Mouse (Mus musculus) heart, embryonic 15.5 days (tissue): ENCODE data around the gene Ubl7. TPM values are rescaled to one million over a fixed set of nuclear protein-coding genes. Genes with fewer than 3 reads are reported as not detected.
A peak's percentile ranks its signal among the peaks of the same experiment; 100 is the strongest.

Experiments used
- ATAC-seq: fragments of 200-750 bp; cut with Nextera tagmentation; replicated peaks from 2 replicates; pipeline ENCODE4 v1.8.0; 2017; ENCODE audit warnings: low read depth, moderate TSS enrichment; ENCODE audit not compliant: insufficient number of reproducible peaks, insufficient read depth, low FRiP score
- H3K27ac ChIP-seq: fragments of 300-500 bp; sonication (generic); 2 replicates; pipeline ENCODE4 v1.5.1; 2015; ENCODE audit warnings: mild to moderate bottlenecking, inconsistent platforms
- H3K27me3 ChIP-seq: fragments of 300-500 bp; sonication (generic); 2 replicates; pipeline ENCODE4 v1.6.1; 2015; ENCODE audit warnings: inconsistent platforms
- H3K36me3 ChIP-seq: fragments of 300-500 bp; sonication (generic); 2 replicates; pipeline ENCODE4 v1.6.1; 2015; ENCODE audit warnings: mild to moderate bottlenecking, inconsistent platforms
- H3K4me1 ChIP-seq: fragments of 300-500 bp; sonication (generic); replicated peaks from 2 replicates; pipeline ENCODE4 v1.6.1; 2015; ENCODE audit warnings: inconsistent platforms
- H3K4me2 ChIP-seq: fragments of 300-500 bp; sonication (generic); 2 replicates; pipeline ENCODE4 v1.6.1; 2015; ENCODE audit warnings: inconsistent platforms, mild to moderate bottlenecking, moderate library complexity
- H3K4me3 ChIP-seq: fragments of 300-500 bp; sonication (generic); 2 replicates; pipeline ENCODE4 v1.5.1; 2015; ENCODE audit warnings: mild to moderate bottlenecking, inconsistent platforms
- H3K9ac ChIP-seq: fragments of 300-500 bp; sonication (generic); 2 replicates; pipeline ENCODE4 v1.6.1; 2015; ENCODE audit warnings: mild to moderate bottlenecking, inconsistent platforms
- H3K9me3 ChIP-seq: fragments of 300-500 bp; sonication (generic); replicated peaks from 2 replicates; pipeline ENCODE4 v1.6.1; 2016; ENCODE audit warnings: inconsistent platforms
- WGBS: fragments of 180-500 bp; shearing (Covaris S2); methylation state at CpG from one replicate; pipeline ENCODE4 v1.1.7; 2015; ENCODE audit warnings: mixed read lengths; 5-methylcytosine and 5-hydroxymethylcytosine counted together
- polyA plus RNA-seq: library from polyadenylated mRNA; unstranded; fragments of >200 nt; fragmentation: Nextera tagmentation; extraction: Ambion mirVana; gene quantifications from 2 replicates; pipeline ENCODE4 v1.2.1, GENCODE M21; 2015

Ubl7 gene
- polyA plus RNA-seq, 1 experiment from 2014 or later = 100 TPM

GRCm38 (mm10) chr9:57969736-57970495 lies 59.1 kb downstream of the Ubl7 start:
- Histone ChIP-seq H3K9ac (no peak overlapping the region), H3K4me3 (no peak overlapping the region), H3K27ac (no peak overlapping the region), H3K9me3 (no peaks in the 10 kb centered on the region), H3K4me2 (no peak overlapping the region), H3K36me3 (no peaks in the 10 kb centered on the region), H3K4me1 (peaks cover 44% of the 10 kb centered on the region), H3K27me3 (no peaks in the 10 kb centered on the region; the same call in 1 of the 2 replicates)
- WGBS = 77% methylated on average over 11 of the region's 11 CpGs
- no peak for ATAC-seq

GRCm38 (mm10) chr9:57971413-57971812 lies 60.6 kb downstream of the Ubl7 start:
- H3K4me1 ChIP-seq = peaks cover 31% of the 10 kb centered on the region
- no peak overlapping the region for H3K4me2 ChIP-seq
- no peak overlapping the region for H3K27ac ChIP-seq
- H3K9me3 ChIP-seq = no peaks in the 10 kb centered on the region
- no peak overlapping the region for H3K4me3 ChIP-seq
- H3K27me3 ChIP-seq = no peaks in the 10 kb centered on the region; the same call in 1 of the 2 replicates
- WGBS = 88% methylated on average over 5 of the region's 5 CpGs
- ATAC-seq = no peak
- H3K9ac ChIP-seq = no peak overlapping the region
- H3K36me3 ChIP-seq = no peaks in the 10 kb centered on the region

- no peak overlapping the region for H3K9ac ChIP-seq
- H3K36me3 ChIP-seq = no peaks in the 10 kb centered on the region
- H3K27me3 ChIP-seq = no peaks in the 10 kb centered on the region; the same call in 1 of the 2 replicates
- H3K27ac ChIP-seq = peak overlapping the region; percentile 50
- H3K9me3 ChIP-seq = no peaks in the 10 kb centered on the region
- ATAC-seq = no peak
- 46% methylated on average over 9 of the region's 9 CpGs for WGBS
- no peak overlapping the region for H3K4me3 ChIP-seq
- peaks cover 29% of the 10 kb centered on the region for H3K4me1 ChIP-seq
- no peak overlapping the region for H3K4me2 ChIP-seq
Observed at GRCm38 (mm10) chr9:57972141-57972591, 61.4 kb downstream of the Ubl7 start.

- no peak for ATAC-seq
- Histone ChIP-seq H3K27ac (peak overlapping the region; percentile 50), H3K4me2 (no peak overlapping the region), H3K36me3 (no peaks in the 10 kb centered on the region), H3K4me3 (no peak overlapping the region), H3K9ac (no peak overlapping the region), H3K9me3 (no peaks in the 10 kb centered on the region), H3K27me3 (no peaks in the 10 kb centered on the region; the same call in 1 of the 2 replicates), H3K4me1 (peaks cover 22% of the 10 kb centered on the region)
- WGBS = 52% methylated on average over 9 of the region's 9 CpGs
Observed at GRCm38 (mm10) chr9:57972776-57973439, 62.1 kb downstream of the Ubl7 start.

GRCm38 (mm10) chr9:57973440-57974066 lies 62.8 kb downstream of the Ubl7 start:
- no peak overlapping the region for H3K27ac ChIP-seq
- H3K27me3 ChIP-seq = no peaks in the 10 kb centered on the region; the same call in 1 of the 2 replicates
- H3K36me3 ChIP-seq = no peaks in the 10 kb centered on the region
- ATAC-seq = no peak
- no peak overlapping the region for H3K9ac ChIP-seq
- no peaks in the 10 kb centered on the region for H3K9me3 ChIP-seq
- H3K4me2 ChIP-seq = no peak overlapping the region
- H3K4me3 ChIP-seq = no peak overlapping the region
- H3K4me1 ChIP-seq = peaks cover 18% of the 10 kb centered on the region
- 91% methylated on average over 6 of the region's 6 CpGs for WGBS

GRCm38 (mm10) chr9:57974221-57974620 lies 63.4 kb downstream of the Ubl7 start:
- no peaks in the 10 kb centered on the region; the same call in 1 of the 2 replicates for H3K27me3 ChIP-seq
- WGBS = 67% methylated on average over 5 of the region's 5 CpGs
- no peaks in the 10 kb centered on the region for H3K9me3 ChIP-seq
- no peaks in the 10 kb centered on the region for H3K36me3 ChIP-seq
- H3K27ac ChIP-seq = no peak overlapping the region
- peaks cover 18% of the 10 kb centered on the region for H3K4me1 ChIP-seq
- H3K9ac ChIP-seq = no peak overlapping the region
- H3K4me2 ChIP-seq = no peak overlapping the region
- no peak for ATAC-seq
- H3K4me3 ChIP-seq = no peak overlapping the region

- Histone ChIP-seq H3K27ac (no peak overlapping the region), H3K9ac (no peak overlapping the region), H3K9me3 (no peaks in the 10 kb centered on the region), H3K36me3 (no peaks in the 10 kb centered on the region), H3K4me3 (no peak overlapping the region), H3K27me3 (no peaks in the 10 kb centered on the region; the same call in 1 of the 2 replicates), H3K4me1 (peaks cover 18% of the 10 kb centered on the region), H3K4me2 (no peak overlapping the region)
- WGBS = 69% methylated on average over 5 of the region's 5 CpGs
- no peak for ATAC-seq
Observed at GRCm38 (mm10) chr9:57975200-57975821, 64.5 kb downstream of the Ubl7 start.

- Histone ChIP-seq H3K9ac (no peak overlapping the region), H3K4me2 (no peak overlapping the region), H3K36me3 (no peaks in the 10 kb centered on the region), H3K4me1 (peaks cover 6% of the 10 kb centered on the region), H3K9me3 (no peaks in the 10 kb centered on the region), H3K27ac (no peak overlapping the region), H3K27me3 (peaks cover 2% of the 10 kb centered on the region; the same call in 1 of the 2 replicates), H3K4me3 (no peak overlapping the region)
- 52% methylated on average over 6 of the region's 6 CpGs for whole genome bisulfite sequencing
- ATAC-seq = no peak
Observed at GRCm38 (mm10) chr9:57978025-57978424, 67.2 kb downstream of the Ubl7 start.

GRCm38 (mm10) chr9:57978858-57979257 lies 68.1 kb downstream of the Ubl7 start:
- Histone ChIP-seq H3K9ac (no peak overlapping the region), H3K4me1 (no peaks in the 10 kb centered on the region), H3K9me3 (no peaks in the 10 kb centered on the region), H3K36me3 (no peaks in the 10 kb centered on the region), H3K27ac (no peak overlapping the region), H3K4me2 (no peak overlapping the region), H3K4me3 (no peak overlapping the region), H3K27me3 (peaks cover 2% of the 10 kb centered on the region; the same call in 1 of the 2 replicates)
- WGBS = 32% methylated on average over 3 of the region's 3 CpGs
- ATAC-seq = no peak
